Mouse (Mus musculus) E14TG2a.4 (cell line): ENCODE measurements around the gene Rnaseh2a.

Experiments
- CTCF ChIP-seq: conservative IDR thresholded peaks from 2 replicates; pipeline ENCODE4 v1.5.1; 2014; ENCODE audit warnings: low read length
- NANOG ChIP-seq: IDR thresholded peaks from 2 replicates; pipeline ENCODE4 v1.6.1; 2014; ENCODE audit warnings: borderline replicate concordance, low read length, mixed read lengths

- TF ChIP-seq CTCF = no peak
- TF ChIP-seq NANOG = no peak
These were observed 35.6 kb downstream of the Rnaseh2a start for GRCm38 (mm10) chr8:84933767-84934559.
